Mouse (Mus musculus) ES-Bruce4 (cell line): ENCODE data around the gene Med26. TPM values are rescaled to one million over a fixed set of nuclear protein-coding genes. Genes with fewer than 3 reads are reported as not detected.

Experiments used
- H3K27ac ChIP-seq: 2 replicates; pipeline ENCODE4 v1.5.1; 2012; ENCODE audit warnings: low read length, inconsistent platforms; ENCODE audit not compliant: insufficient read depth
- H3K27me3 ChIP-seq: 2 replicates; pipeline ENCODE4 v1.6.1; 2012; ENCODE audit warnings: mild to moderate bottlenecking, low read length, inconsistent platforms; ENCODE audit not compliant: control insufficient read depth, poor library complexity, insufficient read depth, severe bottlenecking
- H3K36me3 ChIP-seq: 2 replicates; pipeline ENCODE4 v1.6.1; 2012; ENCODE audit warnings: inconsistent platforms, mild to moderate bottlenecking, low read length, moderate library complexity; ENCODE audit not compliant: control insufficient read depth, poor library complexity, insufficient read depth, severe bottlenecking
- H3K4me1 ChIP-seq: one replicate; pipeline ENCODE4 v1.8.1; 2011; ENCODE audit warnings: low read length; ENCODE audit not compliant: control insufficient read depth, insufficient read depth
- H3K4me3 ChIP-seq: 2 replicates; pipeline ENCODE4 v1.5.1; 2011; ENCODE audit warnings: low read depth, mild to moderate bottlenecking, low read length
- H3K9ac ChIP-seq: 2 replicates; pipeline ENCODE4 v1.6.1; 2012; ENCODE audit warnings: low read depth, mild to moderate bottlenecking, inconsistent platforms; ENCODE audit not compliant: poor library complexity, severe bottlenecking
- H3K9me3 ChIP-seq: replicated peaks from 2 replicates; pipeline ENCODE4 v1.6.1; 2012; ENCODE audit warnings: mild to moderate bottlenecking, low read length, inconsistent platforms; ENCODE audit not compliant: control insufficient read depth, poor library complexity, insufficient read depth, severe bottlenecking
- CTCF ChIP-seq: IDR thresholded peaks from one replicate; pipeline ENCODE4 v1.8.1; 2011; ENCODE audit warnings: low read depth, low read length
- EP300 ChIP-seq: IDR thresholded peaks from 2 replicates; pipeline ENCODE4 v1.6.1; 2011; ENCODE audit warnings: low read depth, low read length; ENCODE audit not compliant: insufficient read depth
- POLR2A ChIP-seq: IDR thresholded peaks from one replicate; pipeline ENCODE4 v1.8.1; 2011; ENCODE audit warnings: low read length; ENCODE audit not compliant: insufficient read depth
- polyA plus RNA-seq: library from polyadenylated mRNA; stranded (reverse); fragments of >200 nt; gene quantifications from 2 replicates; pipeline ENCODE4 v1.2.4, GENCODE M21; 2011; ENCODE audit warnings: low read depth; ENCODE audit not compliant: missing spikeins, insufficient read depth, insufficient read length

Med26 gene
- polyA plus RNA-seq, 1 experiment: 10.2 TPM

DNA sequence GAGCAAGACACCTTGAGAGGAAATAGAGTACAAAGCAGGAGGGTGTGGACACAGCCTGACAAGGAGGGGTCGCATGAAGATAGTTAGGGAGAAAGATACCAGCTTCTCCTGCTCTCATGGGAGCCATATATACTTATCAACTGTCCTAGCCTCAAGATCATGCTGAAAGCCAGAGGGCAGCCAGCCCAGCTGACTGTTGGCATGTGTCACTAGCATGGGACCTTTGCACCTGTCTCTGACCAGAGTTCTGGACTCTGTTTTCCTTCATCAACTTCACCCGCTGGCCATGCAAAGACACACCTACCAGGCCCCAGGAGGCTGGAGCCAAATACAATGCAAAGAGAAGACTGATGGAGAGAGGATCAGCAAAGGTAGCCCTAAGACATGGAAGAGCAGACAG is 78.8 kb downstream of the Med26 start:
- TF ChIP-seq CTCF (no peak), POLR2A (no peak), EP300 (no peak)
- Histone ChIP-seq H3K4me3 (no peak overlapping the region), H3K4me1 (no peaks in the 10 kb centered on the region), H3K36me3 (peaks cover 87% of the 10 kb centered on the region), H3K27ac (no peak overlapping the region), H3K27me3 (no peaks in the 10 kb centered on the region), H3K9ac (no peak overlapping the region), H3K9me3 (no peaks in the 10 kb centered on the region)

DNA sequence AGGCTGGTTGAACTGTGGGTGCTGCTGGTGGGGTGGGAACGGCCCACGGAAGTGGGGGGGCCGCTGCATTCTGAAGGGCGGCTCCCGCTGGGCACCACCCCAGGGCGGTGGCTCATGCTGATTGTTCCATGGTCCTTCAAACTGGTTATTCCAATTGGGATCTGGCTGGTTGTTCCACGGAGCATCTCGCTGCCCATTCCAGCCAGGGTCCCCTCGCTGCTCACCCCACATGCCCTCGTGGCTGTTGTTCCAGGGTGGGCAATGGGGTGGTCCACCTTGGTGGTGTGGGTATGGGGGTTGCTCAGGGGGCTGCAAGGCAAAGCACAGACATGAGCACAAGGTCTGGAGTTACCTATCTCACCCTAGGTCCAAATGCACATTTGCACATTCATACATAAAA is 83.9 kb downstream of the Med26 start:
- no peaks in the 10 kb centered on the region for H3K27me3 ChIP-seq
- no peak overlapping the region for H3K27ac ChIP-seq
- H3K9ac ChIP-seq: no peak overlapping the region
- no peak overlapping the region for H3K4me3 ChIP-seq
- H3K9me3 ChIP-seq: no peaks in the 10 kb centered on the region
- H3K4me1 ChIP-seq: no peaks in the 10 kb centered on the region
- H3K36me3 ChIP-seq: peaks cover 96% of the 10 kb centered on the region
- TF ChIP-seq POLR2A: no peak
- TF ChIP-seq CTCF: no peak
- TF ChIP-seq EP300: no peak

DNA sequence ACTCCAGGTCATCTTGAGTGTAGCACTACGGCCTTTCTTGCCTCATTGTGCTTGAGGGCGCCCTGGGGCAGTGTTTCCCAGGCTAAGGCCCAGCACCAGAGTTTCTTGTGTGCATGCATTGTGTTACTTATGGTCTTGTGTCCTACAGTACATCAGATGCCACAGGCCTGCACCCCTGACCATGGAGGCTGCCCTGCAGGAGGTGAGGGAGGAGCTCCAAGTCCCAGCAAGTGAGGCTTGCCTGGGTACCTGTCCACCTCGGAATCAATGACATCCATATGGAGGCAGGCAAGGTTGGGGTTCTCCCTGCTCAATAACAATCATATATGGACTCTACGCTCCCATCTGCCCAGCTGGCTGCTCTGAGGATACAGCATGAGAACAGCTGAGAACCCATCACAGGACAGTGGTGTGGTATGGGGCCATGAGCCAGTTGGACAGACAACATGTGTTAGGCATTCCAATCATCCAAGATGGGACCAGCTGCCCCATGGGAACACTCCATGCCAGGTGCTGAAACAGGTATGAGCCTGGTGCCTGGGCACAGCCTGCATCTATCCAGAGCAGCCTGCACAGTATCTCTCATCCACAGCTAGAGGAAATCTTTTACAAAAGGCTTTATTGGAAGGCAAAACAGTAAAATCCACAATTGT is 88.1 kb downstream of the Med26 start:
- Histone ChIP-seq H3K27ac (no peak overlapping the region), H3K4me3 (no peak overlapping the region), H3K36me3 (peaks cover 60% of the 10 kb centered on the region), H3K4me1 (no peaks in the 10 kb centered on the region), H3K27me3 (no peaks in the 10 kb centered on the region), H3K9ac (no peak overlapping the region), H3K9me3 (no peaks in the 10 kb centered on the region)
- TF ChIP-seq EP300 (no peak), POLR2A (no peak), CTCF (no peak)

DNA sequence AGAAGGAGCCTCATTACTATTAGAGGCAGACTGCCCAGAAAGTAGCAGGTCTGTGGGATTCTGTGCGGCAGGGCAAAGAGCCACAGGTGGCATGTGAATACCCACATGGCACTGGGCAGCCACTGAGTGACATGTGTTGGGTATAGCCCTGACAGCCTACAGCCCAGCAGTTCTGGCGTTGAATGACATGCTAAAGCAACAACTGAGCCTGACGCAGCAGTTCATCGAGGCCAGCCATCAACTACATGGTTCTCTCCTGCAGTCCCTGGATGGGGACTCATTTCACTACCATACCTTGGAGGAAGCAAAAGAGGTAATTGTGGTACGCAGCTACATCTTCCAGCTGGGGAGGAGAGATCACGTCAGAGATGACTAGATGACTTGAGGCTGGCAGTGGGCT is 89.6 kb downstream of the Med26 start:
- 0 out of 2 replicates have a peak, but pooled peaks cover 2% of the 10 kb centered on the region for H3K9me3 ChIP-seq
- H3K9ac ChIP-seq: no peak overlapping the region
- no peaks in the 10 kb centered on the region for H3K4me1 ChIP-seq
- no peak overlapping the region for H3K27ac ChIP-seq
- H3K36me3 ChIP-seq: peaks cover 47% of the 10 kb centered on the region
- TF ChIP-seq POLR2A (no peak), CTCF (no peak), EP300 (no peak)
- H3K4me3 ChIP-seq: no peak overlapping the region
- no peaks in the 10 kb centered on the region for H3K27me3 ChIP-seq

DNA sequence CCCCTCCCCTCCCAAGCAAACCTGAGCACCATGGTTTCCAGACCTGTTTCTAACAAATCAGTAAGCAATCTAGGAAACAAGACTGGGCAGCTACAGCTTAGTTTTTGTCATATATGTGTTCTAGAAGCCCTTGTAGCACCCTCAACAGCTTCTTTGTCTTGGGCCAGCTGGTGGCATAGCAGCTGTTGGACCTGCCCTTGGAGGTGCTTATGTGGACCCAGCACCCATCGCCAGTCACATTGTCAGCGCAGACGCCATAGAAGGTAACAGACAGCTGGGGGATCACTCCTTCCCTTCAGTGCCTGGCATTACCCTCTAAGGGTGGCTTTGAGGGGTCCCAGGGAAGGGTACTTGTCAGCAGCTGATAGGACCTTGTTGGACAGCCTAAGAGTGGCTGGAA is 90.3 kb downstream of the Med26 start:
- H3K27me3 ChIP-seq: no peaks in the 10 kb centered on the region
- no peaks in the 10 kb centered on the region for H3K4me1 ChIP-seq
- H3K9me3 ChIP-seq: 0 out of 2 replicates have a peak, but pooled peaks cover 2% of the 10 kb centered on the region
- no peak overlapping the region for H3K4me3 ChIP-seq
- H3K36me3 ChIP-seq: peaks cover 41% of the 10 kb centered on the region
- H3K9ac ChIP-seq: no peak overlapping the region
- TF ChIP-seq CTCF (no peak), EP300 (no peak), POLR2A (no peak)
- H3K27ac ChIP-seq: no peak overlapping the region

DNA sequence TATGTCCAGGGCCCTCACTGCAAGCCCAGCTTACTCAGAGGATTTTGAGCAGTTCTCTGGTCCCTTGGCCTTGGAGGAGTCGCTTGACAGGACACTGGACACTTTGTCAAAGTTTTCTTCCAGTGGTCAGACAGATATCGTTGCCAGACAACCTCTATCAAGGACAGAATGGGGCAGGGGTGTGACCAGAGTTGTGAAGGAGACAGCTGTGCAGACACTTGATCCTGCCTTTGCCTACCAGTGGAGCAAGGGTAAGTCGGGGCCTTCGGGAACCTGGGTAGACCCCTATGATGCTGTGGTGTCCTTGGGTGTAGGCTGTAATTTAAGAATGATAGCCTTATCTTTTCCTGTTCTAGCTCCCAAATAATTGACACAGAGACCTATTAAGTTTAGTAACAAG is 92.8 kb downstream of the Med26 start:
- Histone ChIP-seq H3K36me3 (peaks cover 20% of the 10 kb centered on the region), H3K4me1 (no peaks in the 10 kb centered on the region), H3K4me3 (no peak overlapping the region), H3K9ac (no peak overlapping the region), H3K27me3 (no peaks in the 10 kb centered on the region), H3K9me3 (0 out of 2 replicates have a peak, but pooled peaks cover 2% of the 10 kb centered on the region), H3K27ac (no peak overlapping the region)
- TF ChIP-seq POLR2A (no peak), EP300 (no peak), CTCF (no peak)
